Mouse (Mus musculus): Measurements from ENCODE around the gene Ankrd6.

- TF ChIP-seq CTCF (IDR thresholded peaks at IDR 0.05; ENCODE audit: extremely low read depth, insufficient read depth, insufficient read length, insufficient replicate concordance), result no peak
- no peak for TF ChIP-seq POLR2A (IDR thresholded peaks at IDR 0.05; ENCODE audit: low read depth, low read length)
Measured at GRCm38 (mm10) chr4:32868858-32869257, 81.8 kb downstream of the Ankrd6 start.
